Mouse (Mus musculus) bone marrow macrophage, adult 2 months (primary cell): ENCODE measurements around the gene Tmem120b.

ENCODE experiments used
- CTCF ChIP-seq: IDR thresholded peaks from 2 replicates; pipeline ENCODE4 v1.5.1; 2012; ENCODE audit warnings: low read depth, mild to moderate bottlenecking, low read length, moderate library complexity
- POLR2A ChIP-seq: IDR thresholded peaks from 2 replicates; pipeline ENCODE4 v1.6.1; 2012; ENCODE audit warnings: mild to moderate bottlenecking, low read depth, low read length, borderline replicate concordance

DNA sequence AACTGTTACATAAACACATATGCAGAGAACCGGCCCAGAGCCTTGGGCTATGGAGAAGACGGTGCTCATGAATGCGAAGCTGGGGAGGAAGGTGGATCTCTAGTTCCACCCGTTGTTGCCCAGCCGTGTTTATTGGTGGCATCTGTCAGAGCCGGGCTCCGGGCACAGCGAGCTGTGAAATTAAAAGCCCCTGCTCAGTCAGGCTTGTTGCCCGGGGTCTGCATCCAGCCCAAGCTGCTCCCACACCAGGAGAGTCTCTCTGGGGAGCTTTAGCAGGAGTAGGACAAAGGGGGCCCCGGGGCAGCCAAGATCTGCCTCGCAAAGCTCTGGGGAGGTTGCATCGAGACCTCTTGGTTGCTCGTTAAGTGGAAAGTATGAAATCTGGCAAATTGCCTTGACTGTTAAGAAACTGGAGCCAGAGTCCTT, 42.1 kb downstream of the Tmem120b start:
- TF ChIP-seq CTCF (no peak), POLR2A (no peak)
